Mouse (Mus musculus): ENCODE measurements at regions not wholly inside any gene's neighbourhood (a gene's known extent, or its start where the extent isn't known, plus 50 kb on each side); places are given as distances from the start of the nearest gene placed in this dataset.

- Histone ChIP-seq H3K9ac (replicated peaks; ENCODE audit: low read length) (no peak overlapping the region), H3K36me3 (ENCODE audit: insufficient read depth, low read length) (no peaks in the 10 kb centered on the region), H3K27ac (peak overlapping the region; percentile 62), H3K9me3 (ENCODE audit: low read length) (no peaks in the 10 kb centered on the region), H3K4me3 (ENCODE audit: low read length) (no peak overlapping the region), H3K4me1 (ENCODE audit: insufficient read depth, low read length) (no peaks in the 10 kb centered on the region), H3K27me3 (ENCODE audit: insufficient read depth, low read length) (no peaks in the 10 kb centered on the region), H3K4me2 (ENCODE audit: low read depth, low read length) (no peak overlapping the region)
- peak; percentile 58; the same call in 1 of the 2 replicates for ATAC-seq
- TF ChIP-seq CTCF (IDR thresholded peaks at IDR 0.05; ENCODE audit: low read depth) = no peak
- 12% methylated on average over 2 of the region's 2 CpGs for WGBS
- DNase-seq (ENCODE audit: low spot score) = peak; percentile 67
These were observed 76.8 kb downstream of the Gm19935 start for GRCm38 (mm10) chr8:90740302-90740962.

- DNase-seq (ENCODE audit: low spot score) (no peak), ATAC-seq (no peak)
- H3K9ac ChIP-seq (replicated peaks; ENCODE audit: low read length) = no peak overlapping the region
- no peaks in the 10 kb centered on the region for H3K36me3 ChIP-seq (ENCODE audit: insufficient read depth, low read length)
- TF ChIP-seq CTCF (IDR thresholded peaks at IDR 0.05; ENCODE audit: low read depth) = no peak
- no peak overlapping the region for H3K4me2 ChIP-seq (ENCODE audit: low read depth, low read length)
- H3K4me3 ChIP-seq (ENCODE audit: low read length) = no peak overlapping the region
- H3K27me3 ChIP-seq (ENCODE audit: insufficient read depth, low read length) = no peaks in the 10 kb centered on the region
- WGBS = 0% methylated on average over 1 of the region's 1 CpGs
- H3K4me1 ChIP-seq (ENCODE audit: insufficient read depth, low read length) = no peaks in the 10 kb centered on the region
- H3K27ac ChIP-seq = no peak overlapping the region
- H3K9me3 ChIP-seq (ENCODE audit: low read length) = no peaks in the 10 kb centered on the region
These were observed 89.2 kb downstream of the Gm19935 start for GRCm38 (mm10) chr8:90728011-90728410.

GRCm38 (mm10) chr8:90725188-90725587 lies 92.0 kb downstream of the Gm19935 start:
- no peak overlapping the region for H3K9ac ChIP-seq (replicated peaks; ENCODE audit: low read length)
- H3K36me3 ChIP-seq (ENCODE audit: insufficient read depth, low read length) = no peaks in the 10 kb centered on the region
- TF ChIP-seq CTCF (IDR thresholded peaks at IDR 0.05; ENCODE audit: low read depth) = no peak
- H3K4me1 ChIP-seq (ENCODE audit: insufficient read depth, low read length) = no peaks in the 10 kb centered on the region
- H3K27me3 ChIP-seq (ENCODE audit: insufficient read depth, low read length) = no peaks in the 10 kb centered on the region
- WGBS = 84% methylated on average over 5 of the region's 5 CpGs
- no peaks in the 10 kb centered on the region for H3K9me3 ChIP-seq (ENCODE audit: low read length)
- H3K4me3 ChIP-seq (ENCODE audit: low read length) = no peak overlapping the region
- DNase-seq (ENCODE audit: low spot score) (no peak), ATAC-seq (no peak)
- no peak overlapping the region for H3K4me2 ChIP-seq (ENCODE audit: low read depth, low read length)
- H3K27ac ChIP-seq = no peak overlapping the region

DNA sequence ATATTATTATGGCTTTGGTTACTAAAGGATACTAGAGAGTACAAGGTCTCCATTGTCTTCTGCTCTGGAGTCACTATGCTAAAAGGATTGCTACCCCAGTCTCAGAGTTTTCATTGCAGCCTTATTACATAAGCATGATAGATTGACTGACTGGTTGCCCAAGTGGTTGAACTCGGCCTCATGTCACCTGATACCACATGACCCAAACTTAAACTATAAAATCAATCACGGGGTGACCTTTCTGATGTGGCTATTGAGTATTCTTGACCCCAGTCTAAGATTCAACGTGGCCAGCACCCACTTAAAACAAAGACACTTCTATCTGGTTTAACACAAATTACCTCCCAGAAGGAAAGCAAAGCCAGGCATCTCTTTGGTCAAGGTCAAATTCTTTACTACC lies 100.8 kb downstream of the Gm19935 start:
- no peak overlapping the region for H3K9ac ChIP-seq (replicated peaks; ENCODE audit: low read length)
- H3K4me2 ChIP-seq (ENCODE audit: low read depth, low read length) = no peak overlapping the region
- H3K27ac ChIP-seq = no peak overlapping the region
- DNase-seq (ENCODE audit: low spot score) (no peak), ATAC-seq (no peak)
- no peak overlapping the region for H3K4me3 ChIP-seq (ENCODE audit: low read length)
- no peaks in the 10 kb centered on the region for H3K36me3 ChIP-seq (ENCODE audit: insufficient read depth, low read length)
- H3K9me3 ChIP-seq (ENCODE audit: low read length) = no peaks in the 10 kb centered on the region
- H3K27me3 ChIP-seq (ENCODE audit: insufficient read depth, low read length) = no peaks in the 10 kb centered on the region
- TF ChIP-seq CTCF (IDR thresholded peaks at IDR 0.05; ENCODE audit: low read depth) = no peak
- no peaks in the 10 kb centered on the region for H3K4me1 ChIP-seq (ENCODE audit: insufficient read depth, low read length)
- 54% methylated on average over 3 of the region's 3 CpGs for WGBS

GRCm38 (mm10) chr8:90708524-90708923 lies 108.7 kb downstream of the Gm19935 start:
- H3K4me2 ChIP-seq (ENCODE audit: low read depth, low read length) = 0 out of 2 replicates have a peak overlapping the region, but pooled peaks have one; percentile 16
- peak; percentile 90 for DNase-seq (ENCODE audit: low spot score)
- 12% methylated on average over 5 of the region's 5 CpGs for WGBS
- peak; percentile 91 for TF ChIP-seq CTCF (IDR thresholded peaks at IDR 0.05; ENCODE audit: low read depth)
- 0 out of 2 replicates have a peak, but pooled peaks have one; percentile 66 for ATAC-seq
- H3K36me3 ChIP-seq (ENCODE audit: insufficient read depth, low read length) = no peaks in the 10 kb centered on the region
- no peaks in the 10 kb centered on the region for H3K9me3 ChIP-seq (ENCODE audit: low read length)
- no peak overlapping the region for H3K4me3 ChIP-seq (ENCODE audit: low read length)
- no peak overlapping the region for H3K27ac ChIP-seq
- H3K9ac ChIP-seq (replicated peaks; ENCODE audit: low read length) = no peak overlapping the region
- H3K4me1 ChIP-seq (ENCODE audit: insufficient read depth, low read length) = no peaks in the 10 kb centered on the region
- no peaks in the 10 kb centered on the region for H3K27me3 ChIP-seq (ENCODE audit: insufficient read depth, low read length)

DNA sequence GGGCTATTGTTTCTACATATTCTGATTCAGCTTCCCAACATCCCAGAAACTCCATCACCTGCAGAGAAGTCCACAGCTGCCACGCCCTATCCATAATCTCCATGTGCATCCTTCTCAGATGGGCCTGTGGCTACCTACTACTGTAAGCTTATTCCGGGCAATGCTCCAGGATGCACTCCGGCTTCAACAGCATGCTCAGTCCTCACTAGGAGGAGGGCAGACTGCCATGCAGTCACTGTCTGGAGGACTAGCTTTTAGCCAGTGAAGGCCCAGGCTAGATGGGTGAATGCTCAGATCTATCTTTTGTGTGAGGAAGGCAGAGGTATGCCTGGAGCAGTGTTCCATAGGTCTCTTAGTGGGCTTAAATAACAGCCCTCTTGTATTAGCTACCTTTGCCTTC lies 124.7 kb downstream of the Gm19935 start:
- H3K27me3 ChIP-seq (ENCODE audit: insufficient read depth, low read length) = no peaks in the 10 kb centered on the region
- ATAC-seq (no peak), DNase-seq (ENCODE audit: low spot score) (no peak)
- no peak overlapping the region for H3K27ac ChIP-seq
- H3K9me3 ChIP-seq (ENCODE audit: low read length) = no peaks in the 10 kb centered on the region
- 82% methylated on average over 3 of the region's 3 CpGs for whole genome bisulfite sequencing
- H3K9ac ChIP-seq (replicated peaks; ENCODE audit: low read length) = no peak overlapping the region
- TF ChIP-seq CTCF (IDR thresholded peaks at IDR 0.05; ENCODE audit: low read depth) = no peak
- no peaks in the 10 kb centered on the region for H3K4me1 ChIP-seq (ENCODE audit: insufficient read depth, low read length)
- no peak overlapping the region for H3K4me3 ChIP-seq (ENCODE audit: low read length)
- no peaks in the 10 kb centered on the region for H3K36me3 ChIP-seq (ENCODE audit: insufficient read depth, low read length)
- H3K4me2 ChIP-seq (ENCODE audit: low read depth, low read length) = no peak overlapping the region

- DNase-seq (ENCODE audit: low spot score) (no peak), ATAC-seq (no peak)
- no peak overlapping the region for H3K4me3 ChIP-seq (ENCODE audit: low read length)
- no peak overlapping the region for H3K9ac ChIP-seq (replicated peaks; ENCODE audit: low read length)
- H3K4me1 ChIP-seq (ENCODE audit: insufficient read depth, low read length) = no peaks in the 10 kb centered on the region
- no peaks in the 10 kb centered on the region for H3K27me3 ChIP-seq (ENCODE audit: insufficient read depth, low read length)
- H3K36me3 ChIP-seq (ENCODE audit: insufficient read depth, low read length) = no peaks in the 10 kb centered on the region
- H3K27ac ChIP-seq = no peak overlapping the region
- H3K9me3 ChIP-seq (ENCODE audit: low read length) = no peaks in the 10 kb centered on the region
- no peak overlapping the region for H3K4me2 ChIP-seq (ENCODE audit: low read depth, low read length)
- 79% methylated on average over 2 of the region's 2 CpGs for WGBS
- no peak for TF ChIP-seq CTCF (IDR thresholded peaks at IDR 0.05; ENCODE audit: low read depth)
These were observed 132.1 kb downstream of the Gm19935 start for GRCm38 (mm10) chr8:90685076-90685475.

Measured in hindbrain, postnatal 0 days (tissue).